In genomic region chr4:45972951-45973350, GRCm38 (mm10) we compare ENCODE assay signal across 8 mouse cellular contexts. TPM values are rescaled to one million over a fixed set of nuclear protein-coding genes. Genes with fewer than 3 reads are reported as not detected.
DNase-seq lines count a peak whose midpoint lies in the region; ATAC-seq lines count a peak whose summit lies in the region.

No protein-coding gene starts in this region.

- H3K27me3 ChIP-seq in heart, embryonic 10.5 days (ENCODE audit: insufficient read depth, poor library complexity, severe bottlenecking), result peaks cover 9% of the 10 kb centered on the region; the same call in 1 of the 2 replicates
- peaks cover 6% of the 10 kb centered on the region; the same call in 1 of the 2 replicates for H3K27me3 ChIP-seq in limb, embryonic 15.5 days
- H3K27me3 ChIP-seq in stomach, embryonic 16.5 days (ENCODE audit: control insufficient read depth, insufficient read depth, low read length), result no peaks in the 10 kb centered on the region

- no peak for ATAC-seq in limb, embryonic 15.5 days (ENCODE audit: insufficient number of reproducible peaks, low FRiP score, low TSS enrichment, low read depth)
- no peak for ATAC-seq in stomach, embryonic 16.5 days (ENCODE audit: insufficient read depth, low FRiP score)

- H3K4me1 ChIP-seq in heart, embryonic 10.5 days, result peaks cover 28% of the 10 kb centered on the region
- peaks cover 7% of the 10 kb centered on the region for H3K4me1 ChIP-seq in limb, embryonic 15.5 days
- H3K4me1 ChIP-seq in stomach, embryonic 16.5 days (ENCODE audit: control insufficient read depth, insufficient read depth, low read length), result peaks cover 12% of the 10 kb centered on the region

- H3K9me3 ChIP-seq in heart, embryonic 10.5 days, result no peaks in the 10 kb centered on the region
- no peaks in the 10 kb centered on the region for H3K9me3 ChIP-seq in limb, embryonic 15.5 days
- H3K9me3 ChIP-seq in stomach, embryonic 16.5 days (replicated peaks; ENCODE audit: control insufficient read depth, low read length), result no peaks in the 10 kb centered on the region

- no peak for DNase-seq in heart, embryonic 10.5 days (ENCODE audit: low spot score)
- no peak for DNase-seq in heart, adult 8-10 months (ENCODE audit: low spot score)
- peak; percentile 3 for DNase-seq in thymus, postnatal 0 days (ENCODE audit: low spot score)
- DNase-seq in thymus, postnatal 10 days (ENCODE audit: low spot score in 2 of 2), result no peak
- no peak for DNase-seq in right cerebral cortex, adult 2 months (ENCODE audit: low spot score in 2 of 2)
- DNase-seq in left cerebral cortex, adult 11 months (ENCODE audit: low spot score), result no peak

- peak overlapping the region; percentile 75 for H3K9ac ChIP-seq in limb, embryonic 15.5 days
- peak overlapping the region; percentile 80 for H3K9ac ChIP-seq in stomach, embryonic 16.5 days (ENCODE audit: low read length)

- peak overlapping the region; percentile 92 for H3K4me3 ChIP-seq in heart, embryonic 10.5 days
- peak overlapping the region; percentile 92 for H3K4me3 ChIP-seq in limb, embryonic 15.5 days
- peak overlapping the region; percentile 87 for H3K4me3 ChIP-seq in stomach, embryonic 16.5 days (replicated peaks; ENCODE audit: low read length)

- H3K4me2 ChIP-seq in limb, embryonic 15.5 days, result peak overlapping the region; percentile 92
- H3K4me2 ChIP-seq in stomach, embryonic 16.5 days (ENCODE audit: low read depth, low read length), result peak overlapping the region; percentile 91

- no peaks in the 10 kb centered on the region for H3K36me3 ChIP-seq in heart, embryonic 10.5 days
- no peaks in the 10 kb centered on the region for H3K36me3 ChIP-seq in limb, embryonic 15.5 days
- H3K36me3 ChIP-seq in stomach, embryonic 16.5 days (ENCODE audit: control insufficient read depth, insufficient read depth, low read length), result no peaks in the 10 kb centered on the region

- peak overlapping the region; percentile 91; the same call in 1 of the 2 replicates for H3K27ac ChIP-seq in heart, embryonic 10.5 days
- H3K27ac ChIP-seq in limb, embryonic 15.5 days, result no peak overlapping the region
- no peak overlapping the region for H3K27ac ChIP-seq in stomach, embryonic 16.5 days (ENCODE audit: low read length)

- 37% methylated on average over 9 of the region's 9 CpGs for WGBS in heart, embryonic 10.5 days
- WGBS in limb, embryonic 15.5 days, result 29% methylated on average over 9 of the region's 9 CpGs
- WGBS in stomach, embryonic 16.5 days, result 34% methylated on average over 9 of the region's 9 CpGs

RNA-seq across cellular contexts. Expression of gene Tdrd7, which starts 7.8 kb away (rescaled TPM):
- 15.0 and 15.1 TPM in 2 replicates for polyA plus RNA-seq in heart, embryonic 10.5 days (2016; fragmentation: Nextera tagmentation; extraction: Ambion mirVana)
- total RNA-seq in heart, adult 8-10 months (2022), result 10 to 100 TPM in 3 of 4 experiments, 1 to 10 TPM in 1; 9.2 to 12.1 (median 10.1) TPM
- polyA plus RNA-seq in thymus, postnatal 0 days (2015; fragmentation: Nextera tagmentation; extraction: Ambion mirVana), result 8.8 and 9.2 TPM in 2 replicates
- 13.2 and 13.4 TPM in 2 replicates for polyA plus RNA-seq in limb, embryonic 15.5 days (2015; fragmentation: Nextera tagmentation; extraction: Ambion mirVana)
- polyA plus RNA-seq in stomach, embryonic 16.5 days (2015; fragmentation: Nextera tagmentation; extraction: Ambion mirVana), result 22.6 and 24.5 TPM in 2 replicates
